Mouse (Mus musculus): ENCODE results near the gene Tst.

DNA sequence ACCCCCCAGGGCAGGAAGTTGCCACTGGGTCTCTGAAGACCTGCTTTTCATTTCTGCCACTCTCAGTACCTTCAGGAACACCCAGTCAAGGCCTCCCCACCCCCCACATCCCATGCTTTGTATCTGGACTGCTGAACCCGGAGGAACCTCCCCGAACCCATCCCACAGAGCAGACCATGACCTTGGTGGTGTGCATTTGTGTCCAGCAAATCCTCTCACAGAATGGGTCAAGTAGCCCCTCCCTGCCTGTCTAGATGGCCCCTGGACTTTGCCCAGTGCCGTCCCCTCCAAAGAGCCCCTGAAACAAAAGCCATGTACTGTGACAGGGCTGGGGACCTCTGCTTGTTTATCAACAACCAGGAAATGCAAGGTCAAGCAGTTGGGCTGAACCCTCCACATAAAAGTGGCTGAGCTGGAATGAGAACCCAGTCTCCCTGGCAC is 2.4 kb downstream of the Tst start:
- TF ChIP-seq POLR2A (IDR thresholded peaks at IDR 0.05; ENCODE audit: insufficient read length, low read depth) (no peak), MAX (IDR thresholded peaks at IDR 0.05; ENCODE audit: low read depth) (no peak)
